Mouse (Mus musculus): ENCODE results near the gene 3110082I17Rik.
"Not testable (repeated sequence)": the region's sequence is repeated elsewhere in the genome, so short reads cannot be mapped to it uniquely, and the experiment has no call there.

Gene 3110082I17Rik

GRCm38 (mm10) chr5:139355235-139355772, 105.0 kb downstream of the 3110082I17Rik start:
- DNase-seq (ENCODE audit: low read depth, low spot score), result no peak

GRCm38 (mm10) chr5:139353946-139354345, 106.4 kb downstream of the 3110082I17Rik start:
- DNase-seq (ENCODE audit: low read depth, low spot score), result no peak

DNA sequence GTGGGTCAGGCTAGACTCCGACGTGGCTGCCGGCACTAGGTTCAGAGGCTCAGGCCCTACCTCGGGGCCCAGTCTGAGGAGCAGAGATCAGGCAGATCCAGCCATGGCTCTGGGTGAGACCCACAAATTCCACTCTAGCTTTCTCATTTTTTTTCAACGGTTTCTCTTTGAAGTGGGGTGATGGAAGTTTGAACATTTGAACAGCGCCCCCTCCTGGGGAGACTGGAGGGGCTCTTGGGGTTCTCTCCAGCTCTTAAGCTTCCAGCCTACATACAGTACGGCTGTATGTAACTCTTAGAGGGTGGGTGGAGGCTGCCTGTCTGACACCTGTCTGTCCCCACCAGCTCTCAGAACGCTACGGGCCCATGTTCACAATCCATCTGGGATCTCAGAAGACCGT, 106.8 kb downstream of the 3110082I17Rik start:
- no peak for DNase-seq (ENCODE audit: low read depth, low spot score)

GRCm38 (mm10) chr5:139352317-139352716, 108.0 kb downstream of the 3110082I17Rik start, which contains the start of gene Cyp2w1:
Cyp2w1 (plus strand) TSS chr5:139352617.
- DNase-seq (ENCODE audit: low read depth, low spot score), result no peak

GRCm38 (mm10) chr5:139351628-139352027, 108.7 kb downstream of the 3110082I17Rik start:
- DNase-seq (ENCODE audit: low read depth, low spot score), result no peak

DNA sequence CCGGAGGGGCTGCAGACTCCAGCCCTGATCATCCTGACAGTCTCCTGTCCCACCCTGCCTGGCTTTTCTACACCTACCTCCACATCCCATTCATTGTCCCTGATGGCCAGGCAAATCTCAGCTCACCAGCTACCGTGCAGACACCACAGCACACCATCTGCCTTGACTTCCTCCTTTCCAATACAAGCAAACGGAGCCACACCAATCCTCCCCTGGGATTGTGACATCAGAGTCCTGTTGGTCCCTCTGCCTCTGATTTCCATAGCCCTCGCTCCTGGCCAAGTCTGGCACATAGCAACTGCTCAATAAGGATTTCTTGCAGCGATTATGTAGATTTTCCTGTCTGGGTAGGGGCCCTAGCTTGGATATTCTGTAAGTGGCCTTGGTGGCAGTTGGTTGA, 109.2 kb downstream of the 3110082I17Rik start, which contains the start of gene Cox19:
Gene Cox19 (minus strand): TSS at position 285 of the 400 bp plus-strand sequence.
- no peak for DNase-seq (ENCODE audit: low read depth, low spot score)

DNA sequence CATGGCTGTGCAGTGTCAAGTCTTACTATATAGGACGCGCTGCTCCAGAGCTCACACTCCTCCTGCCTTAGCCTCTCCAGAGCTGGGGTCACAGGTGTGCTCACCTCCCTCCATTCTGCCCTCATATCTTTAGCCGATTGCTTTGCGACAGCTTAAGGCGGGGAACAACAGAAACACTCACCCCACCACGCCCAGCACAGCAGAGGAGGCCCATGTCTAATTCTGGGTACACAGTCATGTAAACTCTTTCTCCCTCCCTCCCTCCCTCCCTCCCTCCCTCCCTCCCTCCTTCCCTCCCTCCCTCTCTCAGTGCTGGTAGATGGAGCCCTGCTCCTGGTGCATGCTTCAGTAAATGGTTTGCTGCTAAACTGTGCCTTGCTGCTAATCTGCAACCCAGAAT, 110.6 kb downstream of the 3110082I17Rik start:
- no peak for DNase-seq (ENCODE audit: low read depth, low spot score)

DNA sequence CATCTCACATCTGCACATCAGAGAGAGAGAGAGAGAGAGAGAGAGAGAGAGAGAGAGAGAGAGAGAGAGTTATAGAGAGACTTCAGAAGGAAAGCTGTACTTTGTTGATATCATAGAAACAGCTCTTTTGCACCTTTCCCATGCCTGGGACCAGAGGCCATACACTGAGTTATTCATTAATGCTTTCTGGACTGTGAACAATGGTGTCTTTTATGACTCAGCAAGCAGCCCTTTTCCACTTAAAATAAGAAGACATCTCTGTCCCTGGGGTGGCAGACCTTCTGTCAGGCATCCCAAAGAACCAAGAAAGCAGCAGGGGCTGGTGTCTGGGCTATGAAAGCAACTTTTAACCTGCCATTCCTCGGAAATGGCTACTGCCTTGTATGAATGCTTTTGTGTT, 113.1 kb downstream of the 3110082I17Rik start:
- no peak for DNase-seq (ENCODE audit: low read depth, low spot score)

DNA sequence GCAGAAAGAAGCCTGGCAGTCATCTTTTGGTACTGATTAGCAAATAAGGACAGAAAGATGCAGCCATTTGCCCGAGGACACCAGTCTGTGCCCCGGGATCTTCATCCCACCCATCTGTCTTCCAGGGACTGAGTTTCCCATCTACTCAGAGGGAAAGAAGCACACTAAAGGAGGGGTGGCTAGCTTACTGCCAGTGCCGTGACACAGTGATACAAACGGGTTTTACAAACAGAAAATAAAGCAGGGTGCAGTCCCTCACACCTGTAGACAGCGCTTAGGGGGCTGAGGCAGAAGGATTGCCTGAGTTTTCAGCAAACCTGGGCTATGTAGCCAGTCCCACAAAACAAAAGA, 115.0 kb downstream of the 3110082I17Rik start:
- DNase-seq (ENCODE audit: low read depth, low spot score), result no peak

DNA sequence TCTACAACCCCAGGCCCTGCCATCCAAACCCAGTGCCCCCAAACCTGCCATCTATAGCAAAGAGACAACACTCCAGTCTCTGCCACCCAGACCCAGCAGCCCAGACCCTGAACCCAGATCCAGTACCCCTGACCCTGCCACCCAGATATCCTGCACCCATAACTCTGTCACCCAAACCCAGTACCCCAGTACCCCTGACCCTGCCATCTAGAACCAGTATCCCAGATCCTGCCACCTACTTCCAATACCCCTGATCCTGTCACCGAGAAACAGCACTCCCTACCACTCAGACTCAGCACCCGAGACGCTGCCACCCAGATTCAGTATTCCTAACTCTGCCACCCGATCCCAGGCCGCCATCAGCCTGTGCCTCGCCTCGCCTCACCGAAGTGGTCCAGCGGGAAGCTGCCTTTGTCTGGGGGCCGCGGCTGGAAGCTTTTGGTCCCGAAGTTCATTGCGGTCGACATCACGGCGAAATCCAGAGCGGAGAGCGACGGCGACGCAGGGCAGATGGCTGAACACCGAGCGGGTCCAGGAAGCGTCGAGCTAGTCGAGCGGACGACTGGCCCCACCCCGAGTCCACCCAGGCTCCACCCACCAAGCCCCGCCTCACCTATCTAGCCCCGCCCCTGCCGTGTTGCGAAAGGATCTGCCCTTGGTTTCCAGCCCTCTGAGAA, 115.5 kb downstream of the 3110082I17Rik start:
- DNase-seq (ENCODE audit: low read depth, low spot score), result peak; percentile 88

DNA sequence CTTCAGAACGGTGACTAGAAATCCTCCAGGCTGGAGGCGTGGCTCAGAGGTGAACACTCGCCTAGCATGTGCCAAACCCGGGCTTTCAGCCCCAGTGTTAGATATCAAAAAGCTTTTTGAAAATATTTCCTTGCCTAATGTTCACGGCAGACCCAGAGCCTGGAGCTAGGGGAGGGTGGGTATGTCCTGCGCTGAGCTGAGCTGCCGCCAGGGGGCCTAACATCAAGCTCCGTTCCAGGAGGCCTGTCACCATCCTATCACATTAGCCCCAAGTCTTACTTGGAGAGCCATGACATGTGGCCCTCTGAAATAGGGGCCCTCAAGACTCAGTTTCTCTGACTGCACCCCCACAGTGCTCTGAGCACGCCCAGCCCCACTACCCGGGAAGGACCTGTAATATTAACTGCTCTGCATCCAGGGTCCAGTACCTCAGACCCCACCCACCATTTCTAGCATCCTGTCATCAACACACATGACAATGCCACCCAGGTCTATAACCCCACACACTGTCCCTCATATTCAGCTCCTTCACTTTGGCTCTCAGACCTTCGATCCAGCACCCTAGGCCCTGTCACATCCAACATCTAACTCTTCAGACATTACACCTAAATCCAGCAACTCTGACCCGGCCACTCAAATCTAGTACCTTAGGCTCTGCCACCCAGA, 116.2 kb downstream of the 3110082I17Rik start:
- DNase-seq (ENCODE audit: low read depth, low spot score), result no peak

GRCm38 (mm10) chr5:139338891-139339290, 121.4 kb downstream of the 3110082I17Rik start:
- no peak for DNase-seq (ENCODE audit: low read depth, low spot score)

- no peak for DNase-seq (ENCODE audit: low read depth, low spot score)
Observed at GRCm38 (mm10) chr5:139338403-139338802, 121.9 kb downstream of the 3110082I17Rik start.

GRCm38 (mm10) chr5:139337826-139338370, 122.4 kb downstream of the 3110082I17Rik start:
- no peak for DNase-seq (ENCODE audit: low read depth, low spot score)

DNA sequence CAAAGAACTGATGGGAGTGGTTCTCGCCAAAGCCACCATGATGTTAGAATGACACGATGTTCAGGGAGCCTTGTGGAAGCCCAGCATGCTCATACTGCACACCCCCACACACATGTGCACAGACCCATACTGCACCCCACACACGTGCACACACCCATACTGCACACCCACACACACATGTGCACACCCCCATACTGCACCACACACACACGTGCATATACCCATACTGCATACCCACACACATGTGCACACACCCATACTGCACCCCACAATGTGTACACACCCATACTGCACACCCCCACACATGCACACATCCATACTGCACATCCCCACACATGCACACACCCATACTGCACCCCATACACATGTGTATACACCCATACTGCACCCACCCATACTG, 124.7 kb downstream of the 3110082I17Rik start:
- no peak for DNase-seq (ENCODE audit: low read depth, low spot score)

- DNase-seq (ENCODE audit: low read depth, low spot score), result not testable (repeated sequence)
Observed at GRCm38 (mm10) chr5:139334394-139334793, 125.9 kb downstream of the 3110082I17Rik start.

- no peak for DNase-seq (ENCODE audit: low read depth, low spot score)
Observed at GRCm38 (mm10) chr5:139333301-139334013, 126.9 kb downstream of the 3110082I17Rik start.

DNA sequence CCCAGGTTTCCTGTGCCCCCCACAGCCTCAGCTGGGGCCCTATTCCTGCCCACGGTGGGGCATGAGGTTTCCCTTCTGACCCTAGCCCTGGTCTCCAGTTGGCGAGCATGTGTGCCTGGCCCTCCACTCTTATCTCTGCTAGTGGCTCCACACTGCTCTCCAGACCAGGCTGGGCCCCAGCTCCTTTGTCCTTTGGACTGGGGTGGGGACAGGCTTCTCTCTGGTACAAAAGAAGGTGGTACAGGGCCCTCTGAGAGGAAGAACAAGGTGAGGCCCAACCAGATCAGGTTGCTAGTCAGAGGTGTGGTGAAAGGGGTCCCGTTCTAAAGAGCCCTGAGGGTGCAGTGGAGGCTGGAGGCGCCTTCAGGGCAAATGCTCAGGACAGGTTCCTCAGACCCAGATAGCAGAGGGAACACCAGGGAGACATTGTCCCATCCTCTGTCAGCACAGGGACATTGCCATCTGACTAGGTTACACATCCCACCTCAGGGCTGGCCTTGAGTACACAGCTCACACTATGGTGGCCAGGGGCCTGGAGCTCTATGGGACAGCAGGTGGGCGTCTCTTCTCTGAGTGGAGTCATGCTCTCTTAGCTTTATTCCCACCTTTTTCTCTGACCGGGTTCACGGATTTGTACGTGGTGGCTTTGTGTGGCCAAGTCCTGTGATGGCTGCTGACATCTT, 127.6 kb downstream of the 3110082I17Rik start:
- DNase-seq (ENCODE audit: low read depth, low spot score), result no peak

DNA sequence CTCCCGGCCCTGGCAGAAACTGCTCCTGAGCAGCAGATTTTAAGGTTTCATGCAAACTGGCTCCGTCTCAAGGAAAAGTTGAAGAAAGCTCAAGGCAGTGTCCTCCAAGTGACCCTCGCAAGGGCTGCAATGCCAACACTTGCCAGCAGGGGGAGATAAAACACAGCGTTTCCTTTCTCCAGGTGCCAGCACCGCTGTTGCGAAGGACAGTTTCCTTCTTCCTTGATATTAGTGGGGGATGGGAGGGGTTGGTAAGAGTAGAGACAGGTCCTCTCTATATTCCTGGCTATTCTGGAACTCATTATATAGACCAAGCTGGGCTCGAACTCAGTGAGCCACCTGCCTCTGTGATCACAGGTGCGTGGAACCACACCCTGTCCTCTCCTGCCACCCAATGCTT, 128.6 kb downstream of the 3110082I17Rik start:
- DNase-seq (ENCODE audit: low read depth, low spot score), result no peak

DNA sequence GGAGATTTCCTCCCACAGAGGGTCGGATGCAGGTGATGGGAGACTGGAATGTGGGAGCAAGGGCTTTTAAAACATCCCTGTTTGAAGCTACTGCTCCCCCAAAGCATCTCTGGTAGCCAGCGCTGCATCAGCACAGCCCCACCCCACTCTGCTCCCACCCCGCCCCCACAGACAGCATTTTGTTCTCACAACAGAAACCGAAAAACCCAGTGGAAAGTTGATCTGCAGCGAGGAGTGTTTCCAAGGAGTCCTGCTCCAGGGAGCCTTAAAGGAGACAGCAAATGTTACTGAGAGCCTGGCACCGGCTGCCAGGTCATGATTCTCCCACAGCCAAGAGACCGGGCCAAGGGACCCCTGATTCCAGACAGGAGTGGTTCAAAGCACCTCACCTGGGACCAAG, 129.6 kb downstream of the 3110082I17Rik start:
- DNase-seq (ENCODE audit: low read depth, low spot score), result no peak

DNA sequence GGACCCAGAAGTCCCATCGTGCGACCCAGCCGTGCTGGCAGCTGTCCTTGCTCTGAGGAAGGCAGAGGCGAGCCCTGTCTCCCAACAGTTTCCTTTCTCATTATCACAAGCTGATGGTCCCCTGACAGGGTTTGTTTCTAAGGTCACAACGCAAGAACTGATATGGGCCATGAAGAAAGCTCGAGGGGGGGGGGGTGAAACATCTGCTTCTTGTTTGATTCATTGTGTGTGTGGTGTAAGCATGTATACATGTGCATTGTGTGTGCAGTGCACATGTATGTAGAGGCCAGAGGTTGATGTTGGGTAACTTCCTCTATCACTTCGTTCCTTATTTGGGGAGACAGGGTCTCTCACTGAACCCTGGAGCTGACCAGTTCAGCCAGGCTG, 132.7 kb downstream of the 3110082I17Rik start:
- no peak for DNase-seq (ENCODE audit: low read depth, low spot score)
